9 mouse cellular contexts compared by ENCODE assay signal in the genomic region with DNA sequence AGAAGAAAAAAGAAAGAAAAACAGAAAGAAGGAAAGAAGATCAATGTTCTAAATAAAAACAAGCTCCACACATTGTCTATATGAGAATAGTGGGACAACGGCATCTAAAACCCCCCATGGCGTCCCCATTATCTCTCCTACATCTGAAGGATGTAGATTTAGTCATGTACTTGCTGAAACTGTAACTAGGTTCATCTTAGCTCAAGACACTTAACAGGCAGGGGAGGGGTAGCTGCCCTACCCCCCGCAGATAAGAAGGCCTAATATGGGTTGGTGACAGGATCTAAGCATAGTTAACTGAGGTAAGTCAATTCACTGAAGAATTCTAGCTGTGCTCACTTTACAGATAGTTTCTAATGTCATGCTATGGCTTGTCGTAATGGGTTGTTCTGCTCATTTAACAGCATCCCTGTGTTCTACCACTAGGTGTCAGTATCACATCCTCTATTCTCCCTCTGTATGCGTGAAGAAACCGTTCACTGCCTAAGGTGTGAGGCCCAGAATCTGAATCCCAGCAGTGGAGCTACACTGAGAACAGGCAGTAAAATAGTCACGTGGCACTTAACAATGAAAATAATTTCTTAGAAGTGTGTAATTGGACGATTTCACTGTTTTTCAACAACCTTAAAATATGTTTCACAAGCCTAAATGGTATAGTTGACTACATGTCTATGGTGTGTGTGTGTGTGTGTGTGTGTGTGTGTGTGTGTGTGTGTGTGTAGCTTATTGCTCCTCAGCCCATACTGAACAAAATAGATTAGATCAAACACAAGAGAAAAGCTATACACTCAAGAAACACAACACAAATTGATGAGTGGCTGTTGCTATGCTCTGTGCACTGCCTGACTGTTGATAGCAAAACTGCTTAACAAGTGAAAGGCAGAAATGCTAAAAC. TPM values are rescaled to one million over a fixed set of nuclear protein-coding genes. Genes with fewer than 3 reads are reported as not detected.
DNase-seq lines count a peak whose midpoint lies in the region; ATAC-seq and TF ChIP-seq lines count a peak whose summit lies in the region.
"Had no signal": no experiment of that assay in that cellular context is flagged by ENCODE, and none has a peak within 500 bp of the region (broad histone marks: within the 10 kb centered on the region; RNA-seq: fewer than 3 reads in every experiment).

No protein-coding gene starts in this region.

- WGBS in forebrain, postnatal 0 days: 12% methylated on average over 8 of the region's 8 CpGs
- WGBS in kidney, embryonic 14.5 days: 13% methylated on average over 8 of the region's 8 CpGs
- 9% methylated on average over 8 of the region's 8 CpGs for WGBS in lung, embryonic 16.5 days

- ATAC-seq in forebrain, postnatal 0 days: peak; percentile 99
- peak; percentile 93 for ATAC-seq in kidney, embryonic 14.5 days (ENCODE audit: low FRiP score, low TSS enrichment)
- peak; percentile 81 for ATAC-seq in lung, embryonic 16.5 days (ENCODE audit: low read depth)

- H3K36me3 ChIP-seq in forebrain, postnatal 0 days (ENCODE audit: insufficient read depth): no peaks in the 10 kb centered on the region
- no peaks in the 10 kb centered on the region for H3K36me3 ChIP-seq in kidney, embryonic 14.5 days (ENCODE audit: control insufficient read depth, insufficient read depth, low read length)
- H3K36me3 ChIP-seq in lung, embryonic 16.5 days (ENCODE audit: control insufficient read depth, insufficient read depth, low read length): no peaks in the 10 kb centered on the region
- H3K36me3 ChIP-seq: heart, embryonic 15.5 days had no signal

- no peak overlapping the region for H3K4me2 ChIP-seq in forebrain, postnatal 0 days (ENCODE audit: low read depth)
- no peak overlapping the region for H3K4me2 ChIP-seq in kidney, embryonic 14.5 days (replicated peaks; ENCODE audit: low read depth, low read length)
- H3K4me2 ChIP-seq in lung, embryonic 16.5 days (ENCODE audit: low read depth, low read length): no peak overlapping the region
- H3K4me2 ChIP-seq: heart, embryonic 15.5 days had no signal

- no peaks in the 10 kb centered on the region for H3K27me3 ChIP-seq in forebrain, postnatal 0 days (ENCODE audit: insufficient read depth, low read length)
- no peaks in the 10 kb centered on the region for H3K27me3 ChIP-seq in kidney, embryonic 14.5 days (ENCODE audit: control insufficient read depth, insufficient read depth, low read length)
- H3K27me3 ChIP-seq in lung, embryonic 16.5 days (ENCODE audit: control insufficient read depth, insufficient read depth, low read depth, low read length): no peaks in the 10 kb centered on the region
- H3K27me3 ChIP-seq: heart, embryonic 15.5 days had no signal

- no peaks in the 10 kb centered on the region for H3K9me3 ChIP-seq in forebrain, postnatal 0 days (ENCODE audit: low read length)
- no peaks in the 10 kb centered on the region for H3K9me3 ChIP-seq in kidney, embryonic 14.5 days (ENCODE audit: control insufficient read depth, low read length)
- H3K9me3 ChIP-seq in lung, embryonic 16.5 days (ENCODE audit: control insufficient read depth, low read length): no peaks in the 10 kb centered on the region
- H3K9me3 ChIP-seq: heart, embryonic 15.5 days had no signal

- H3K27ac ChIP-seq in forebrain, postnatal 0 days (ENCODE audit: low read depth, low read length): no peak overlapping the region
- H3K27ac ChIP-seq in kidney, embryonic 14.5 days (ENCODE audit: low read depth, low read length): no peak overlapping the region
- H3K27ac ChIP-seq in lung, embryonic 16.5 days (ENCODE audit: low read length): no peak overlapping the region
- H3K27ac ChIP-seq: heart, embryonic 15.5 days had no signal

- peak; percentile 84 for DNase-seq in thymus, postnatal 0 days (ENCODE audit: low spot score)
- DNase-seq in thymus, adult 18-20 months: no peak
- peak; percentile 45 for DNase-seq in c-Kit-positive CD71-positive TER-119-negative erythroid progenitor cells, embryonic 14.5 days (ENCODE audit: low read depth)
- DNase-seq in forebrain, postnatal 0 days: peak; percentile 84
- peak; percentile 83 for DNase-seq in retina, embryonic 14.5 days (ENCODE audit: low spot score)
- DNase-seq in urinary bladder, postnatal 4 days (ENCODE audit: low spot score in 2 of 2): no peak

- H3K4me3 ChIP-seq in forebrain, postnatal 0 days (ENCODE audit: low read depth, low read length): no peak overlapping the region
- no peak overlapping the region for H3K4me3 ChIP-seq in kidney, embryonic 14.5 days (ENCODE audit: low read length)
- no peak overlapping the region for H3K4me3 ChIP-seq in lung, embryonic 16.5 days (ENCODE audit: low read length)
- H3K4me3 ChIP-seq: heart, embryonic 15.5 days had no signal

- H3K4me1 ChIP-seq in forebrain, postnatal 0 days (ENCODE audit: insufficient read depth): no peaks in the 10 kb centered on the region
- no peaks in the 10 kb centered on the region for H3K4me1 ChIP-seq in kidney, embryonic 14.5 days (ENCODE audit: control insufficient read depth, insufficient read depth, low read length)
- no peaks in the 10 kb centered on the region for H3K4me1 ChIP-seq in lung, embryonic 16.5 days (replicated peaks; ENCODE audit: control insufficient read depth, insufficient read depth, low read length)
- H3K4me1 ChIP-seq: heart, embryonic 15.5 days had no signal

- no peak overlapping the region for H3K9ac ChIP-seq in forebrain, postnatal 0 days
- no peak overlapping the region for H3K9ac ChIP-seq in kidney, embryonic 14.5 days (ENCODE audit: low read depth, low read length)
- no peak overlapping the region for H3K9ac ChIP-seq in lung, embryonic 16.5 days (ENCODE audit: low read length)
- H3K9ac ChIP-seq: heart, embryonic 15.5 days had no signal

- TF ChIP-seq CTCF in forebrain, postnatal 0 days (IDR thresholded peaks at IDR 0.05; ENCODE audit: low read depth): peak; percentile 95

RNA-seq across cellular contexts. Expression of a gene that starts 23.7 kb away (rescaled TPM):
- polyA plus RNA-seq in thymus, postnatal 0 days (2015; fragmentation: Nextera tagmentation; extraction: Ambion mirVana): 42.9 and 52.1 TPM in 2 replicates
- total RNA-seq in forebrain, postnatal 0 days (2014; rRNA removed): 2.6 and 3.4 TPM in 2 replicates
- polyA plus RNA-seq in forebrain, postnatal 0 days (2015; fragmentation: Nextera tagmentation; extraction: Ambion mirVana): 1.8 and 2.3 TPM in 2 replicates
- polyA plus RNA-seq in kidney, embryonic 14.5 days (2014; fragmentation: Nextera tagmentation; extraction: Ambion mirVana): 1.1 and 1.2 TPM in 2 replicates
- polyA plus RNA-seq in lung, embryonic 16.5 days (2015; fragmentation: Nextera tagmentation; extraction: Ambion mirVana): 2.1 and 3.0 TPM in 2 replicates

RNA-seq across cellular contexts. Expression of a gene that starts 48.9 kb away (rescaled TPM):
- polyA plus RNA-seq in thymus, postnatal 0 days (2015; fragmentation: Nextera tagmentation; extraction: Ambion mirVana): 26.0 and 28.0 TPM in 2 replicates
- total RNA-seq in forebrain, postnatal 0 days (2014; rRNA removed): 0.15 and 0.19 TPM in 2 replicates
- 0.11 and 0.15 TPM in 2 replicates for polyA plus RNA-seq in forebrain, postnatal 0 days (2015; fragmentation: Nextera tagmentation; extraction: Ambion mirVana)
- 0.26 and 0.41 TPM in 2 replicates for polyA plus RNA-seq in kidney, embryonic 14.5 days (2014; fragmentation: Nextera tagmentation; extraction: Ambion mirVana)
- polyA plus RNA-seq in lung, embryonic 16.5 days (2015; fragmentation: Nextera tagmentation; extraction: Ambion mirVana): 0.52 and 0.53 TPM in 2 replicates

Comparison
In these comparisons a context has a peak if more than half of its experiments do, and no peak if none do; other contexts are left out.
1. DNase-seq: peak in thymus, postnatal 0 days (single experiment), c-Kit-positive CD71-positive TER-119-negative erythroid progenitor cells, embryonic 14.5 days (single experiment), forebrain, postnatal 0 days (single experiment) and retina, embryonic 14.5 days (single experiment); none in thymus, adult 18-20 months (0 of 2) and urinary bladder, postnatal 4 days (0 of 2).
2. RNA of a gene that starts 23.7 kb away (polyA plus RNA-seq): 42.9 to 52.1 TPM in thymus, postnatal 0 days; 1.8 to 2.3 TPM in forebrain, postnatal 0 days, 2.1 to 3.0 TPM in lung, embryonic 16.5 days and 1.1 to 1.2 TPM in kidney, embryonic 14.5 days; every median in the first group is over 10 times any median in the second.
3. RNA of a gene that starts 48.9 kb away (polyA plus RNA-seq): 26.0 to 28.0 TPM in thymus, postnatal 0 days; 0.52 to 0.53 TPM in lung, embryonic 16.5 days, 0.26 to 0.41 TPM in kidney, embryonic 14.5 days and 0.11 to 0.15 TPM in forebrain, postnatal 0 days; every median in the first group is over 10 times any median in the second.
4. Peak in every context shown above with its lines, with median percentiles within 50 percentile points of each other: ATAC-seq.